ENCODE assay signal across 8 mouse cellular contexts in the genomic region with DNA sequence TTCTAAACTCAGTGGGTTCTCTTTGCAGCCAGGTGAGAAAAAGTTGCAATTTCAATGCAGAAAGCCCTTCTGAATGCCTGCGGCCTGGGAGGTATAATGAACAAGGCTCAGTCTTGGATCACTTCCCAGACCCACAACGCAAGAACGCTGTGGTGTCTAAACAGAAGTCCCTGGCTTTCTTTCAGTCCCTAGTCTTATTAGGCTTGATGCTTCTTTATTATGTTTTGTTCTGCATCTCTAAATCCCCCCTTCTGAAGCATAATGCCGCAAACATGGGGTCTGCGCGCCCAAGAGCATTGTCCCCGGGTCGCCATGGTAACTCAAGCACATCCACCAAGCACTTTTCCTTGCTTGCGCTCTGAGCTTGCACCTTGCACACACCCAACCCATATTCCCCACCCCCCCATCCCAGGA.
DNase-seq lines count a peak whose midpoint lies in the region; ATAC-seq lines count a peak whose summit lies in the region.

No protein-coding gene starts in this region.

- H3K4me3 ChIP-seq in hindbrain, embryonic 14.5 days (replicated peaks; ENCODE audit: low read length) = no peak overlapping the region

- intact Hi-C loops in gastrocnemius, postnatal 36 days (cut with DNase I) = no loop called here
- intact Hi-C loops in heart, postnatal 14 days (cut with DNase I) = no loop called here

- ATAC-seq in frontal cortex, adult (ENCODE audit: low TSS enrichment) = peak; percentile 75
- ATAC-seq in hindbrain, embryonic 14.5 days (ENCODE audit: low FRiP score) = peak; percentile 77

- H3K9me3 ChIP-seq in hindbrain, embryonic 14.5 days (ENCODE audit: control insufficient read depth, low read length) = no peaks in the 10 kb centered on the region

- no peaks in the 10 kb centered on the region for H3K27me3 ChIP-seq in hindbrain, embryonic 14.5 days (ENCODE audit: control insufficient read depth, insufficient read depth, low read length)

- 18% methylated on average over 9 of the region's 9 CpGs for WGBS in hindbrain, embryonic 14.5 days

- H3K9ac ChIP-seq in hindbrain, embryonic 14.5 days = no peak overlapping the region

- H3K27ac ChIP-seq in hindbrain, embryonic 14.5 days = peak overlapping the region; percentile 68

- peaks cover 27% of the 10 kb centered on the region for H3K4me1 ChIP-seq in hindbrain, embryonic 14.5 days (replicated peaks; ENCODE audit: control insufficient read depth, insufficient read depth, low read length)

- DNase-seq in frontal cortex, postnatal 25 days (ENCODE audit: low spot score in 2 of 2) = no peak
- peak; percentile 64 to 70 for DNase-seq in cerebellum, postnatal 14 days
- peak; percentile 73 for DNase-seq in hindbrain, embryonic 14.5 days (ENCODE audit: low spot score)
- DNase-seq in lung, postnatal 25 days (ENCODE audit: low spot score) = peak; percentile 41
- no peak for DNase-seq in gastrocnemius, postnatal 36 days
- DNase-seq in spleen, postnatal 4 days (ENCODE audit: low spot score in 2 of 2) = no peak
- no peak for DNase-seq in heart, postnatal 14 days

- peak overlapping the region; percentile 20; the same call in 1 of the 2 replicates for H3K4me2 ChIP-seq in hindbrain, embryonic 14.5 days (replicated peaks)

- H3K36me3 ChIP-seq in hindbrain, embryonic 14.5 days (replicated peaks; ENCODE audit: control insufficient read depth, insufficient read depth) = no peaks in the 10 kb centered on the region

Comparison
In these comparisons a context has a peak if more than half of its experiments do, and no peak if none do; other contexts are left out.
1. DNase-seq: peak in cerebellum, postnatal 14 days (2 of 2), hindbrain, embryonic 14.5 days (single experiment) and lung, postnatal 25 days (single experiment); none in frontal cortex, postnatal 25 days (0 of 2), gastrocnemius, postnatal 36 days (0 of 2), spleen, postnatal 4 days (0 of 2) and heart, postnatal 14 days (0 of 2).